Mouse (Mus musculus): ENCODE data around the gene Gm26992.

- TF ChIP-seq POLR2AphosphoS2 (IDR thresholded peaks at IDR 0.05; ENCODE audit: insufficient read length, low read depth) (no peak), POLR2A (IDR thresholded peaks at IDR 0.05; ENCODE audit: insufficient read length, low read depth) (no peak), TCF12 (IDR thresholded peaks at IDR 0.05; ENCODE audit: insufficient read depth, poor library complexity, severe bottlenecking) (no peak), E2F4 (IDR thresholded peaks at IDR 0.05; ENCODE audit: insufficient read depth) (no peak)
These were observed 55.7 kb downstream of the Gm26992 start for GRCm38 (mm10) chrX:103477507-103477906.
